Mouse (Mus musculus): ENCODE data around the gene Slit3. TPM values are rescaled to one million over a fixed set of nuclear protein-coding genes. Genes with fewer than 3 reads are reported as not detected.

The Slit3 gene
- polyA plus RNA-seq, 1 experiment: 6.6 TPM

- 80% methylated on average over 7 of the region's 7 CpGs for WGBS
- Histone ChIP-seq H3K4me3 (ENCODE audit: low read depth, low read length) (no peak overlapping the region), H3K27me3 (ENCODE audit: control insufficient read depth, insufficient read depth, low read length) (no peaks in the 10 kb centered on the region), H3K27ac (ENCODE audit: insufficient read depth, low read depth, low read length) (no peak overlapping the region), H3K36me3 (ENCODE audit: control insufficient read depth, insufficient read depth, low read length) (no peaks in the 10 kb centered on the region), H3K4me1 (ENCODE audit: control insufficient read depth, insufficient read depth, insufficient read length, low read length) (no peaks in the 10 kb centered on the region)
- TF ChIP-seq POLR2A (IDR thresholded peaks at IDR 0.05; ENCODE audit: low read depth, low read length) (no peak), CTCF (IDR thresholded peaks at IDR 0.05; ENCODE audit: extremely low read depth, insufficient read length, insufficient replicate concordance, low read depth, low read length) (no peak)
These were observed 268.3 kb downstream of the Slit3 start for GRCm38 (mm10) chr11:35389341-35389740.

GRCm38 (mm10) chr11:35389780-35390435 lies 268.9 kb downstream of the Slit3 start:
- no peak overlapping the region for H3K4me3 ChIP-seq (ENCODE audit: low read depth, low read length)
- WGBS: 78% methylated on average over 9 of the region's 9 CpGs
- no peak for TF ChIP-seq POLR2A (IDR thresholded peaks at IDR 0.05; ENCODE audit: low read depth, low read length)
- TF ChIP-seq CTCF (IDR thresholded peaks at IDR 0.05; ENCODE audit: extremely low read depth, insufficient read length, insufficient replicate concordance, low read depth, low read length): no peak
- no peaks in the 10 kb centered on the region for H3K4me1 ChIP-seq (ENCODE audit: control insufficient read depth, insufficient read depth, insufficient read length, low read length)
- H3K27me3 ChIP-seq (ENCODE audit: control insufficient read depth, insufficient read depth, low read length): no peaks in the 10 kb centered on the region
- H3K27ac ChIP-seq (ENCODE audit: insufficient read depth, low read depth, low read length): no peak overlapping the region
- H3K36me3 ChIP-seq (ENCODE audit: control insufficient read depth, insufficient read depth, low read length): no peaks in the 10 kb centered on the region

- WGBS: 20% methylated on average over 5 of the region's 5 CpGs
- no peaks in the 10 kb centered on the region for H3K4me1 ChIP-seq (ENCODE audit: control insufficient read depth, insufficient read depth, insufficient read length, low read length)
- no peak overlapping the region for H3K27ac ChIP-seq (ENCODE audit: insufficient read depth, low read depth, low read length)
- TF ChIP-seq CTCF (IDR thresholded peaks at IDR 0.05; ENCODE audit: extremely low read depth, insufficient read length, insufficient replicate concordance, low read depth, low read length) (no peak), POLR2A (IDR thresholded peaks at IDR 0.05; ENCODE audit: low read depth, low read length) (no peak)
- no peaks in the 10 kb centered on the region for H3K36me3 ChIP-seq (ENCODE audit: control insufficient read depth, insufficient read depth, low read length)
- H3K4me3 ChIP-seq (ENCODE audit: low read depth, low read length): no peak overlapping the region
- H3K27me3 ChIP-seq (ENCODE audit: control insufficient read depth, insufficient read depth, low read length): no peaks in the 10 kb centered on the region
These were observed 272.8 kb downstream of the Slit3 start for GRCm38 (mm10) chr11:35393815-35394214.

- no peak overlapping the region for H3K4me3 ChIP-seq (ENCODE audit: low read depth, low read length)
- no peaks in the 10 kb centered on the region for H3K36me3 ChIP-seq (ENCODE audit: control insufficient read depth, insufficient read depth, low read length)
- H3K27me3 ChIP-seq (ENCODE audit: control insufficient read depth, insufficient read depth, low read length): no peaks in the 10 kb centered on the region
- WGBS: 65% methylated on average over 8 of the region's 8 CpGs
- TF ChIP-seq POLR2A (IDR thresholded peaks at IDR 0.05; ENCODE audit: low read depth, low read length) (no peak), CTCF (IDR thresholded peaks at IDR 0.05; ENCODE audit: extremely low read depth, insufficient read length, insufficient replicate concordance, low read depth, low read length) (no peak)
- no peak overlapping the region for H3K27ac ChIP-seq (ENCODE audit: insufficient read depth, low read depth, low read length)
- no peaks in the 10 kb centered on the region for H3K4me1 ChIP-seq (ENCODE audit: control insufficient read depth, insufficient read depth, insufficient read length, low read length)
These were observed 274.4 kb downstream of the Slit3 start for GRCm38 (mm10) chr11:35395376-35395775.

- H3K4me1 ChIP-seq (ENCODE audit: control insufficient read depth, insufficient read depth, insufficient read length, low read length): no peaks in the 10 kb centered on the region
- 75% methylated on average over 5 of the region's 5 CpGs for WGBS
- H3K4me3 ChIP-seq (ENCODE audit: low read depth, low read length): no peak overlapping the region
- no peak for TF ChIP-seq CTCF (IDR thresholded peaks at IDR 0.05; ENCODE audit: extremely low read depth, insufficient read length, insufficient replicate concordance, low read depth, low read length)
- no peak for TF ChIP-seq POLR2A (IDR thresholded peaks at IDR 0.05; ENCODE audit: low read depth, low read length)
- no peaks in the 10 kb centered on the region for H3K36me3 ChIP-seq (ENCODE audit: control insufficient read depth, insufficient read depth, low read length)
- H3K27ac ChIP-seq (ENCODE audit: insufficient read depth, low read depth, low read length): no peak overlapping the region
- H3K27me3 ChIP-seq (ENCODE audit: control insufficient read depth, insufficient read depth, low read length): no peaks in the 10 kb centered on the region
These were observed 277.3 kb downstream of the Slit3 start for GRCm38 (mm10) chr11:35398353-35398752.

- H3K4me3 ChIP-seq (ENCODE audit: low read depth, low read length): no peak overlapping the region
- TF ChIP-seq POLR2A (IDR thresholded peaks at IDR 0.05; ENCODE audit: low read depth, low read length) (no peak), CTCF (IDR thresholded peaks at IDR 0.05; ENCODE audit: extremely low read depth, insufficient read length, insufficient replicate concordance, low read depth, low read length) (no peak)
- H3K4me1 ChIP-seq (ENCODE audit: control insufficient read depth, insufficient read depth, insufficient read length, low read length): no peaks in the 10 kb centered on the region
- WGBS: 68% methylated on average over 9 of the region's 9 CpGs
- H3K36me3 ChIP-seq (ENCODE audit: control insufficient read depth, insufficient read depth, low read length): no peaks in the 10 kb centered on the region
- H3K27ac ChIP-seq (ENCODE audit: insufficient read depth, low read depth, low read length): no peak overlapping the region
- no peaks in the 10 kb centered on the region for H3K27me3 ChIP-seq (ENCODE audit: control insufficient read depth, insufficient read depth, low read length)
These were observed 282.5 kb downstream of the Slit3 start for GRCm38 (mm10) chr11:35403516-35403915.

GRCm38 (mm10) chr11:35406045-35406444 lies 285.0 kb downstream of the Slit3 start:
- Histone ChIP-seq H3K36me3 (ENCODE audit: control insufficient read depth, insufficient read depth, low read length) (no peaks in the 10 kb centered on the region), H3K27me3 (ENCODE audit: control insufficient read depth, insufficient read depth, low read length) (no peaks in the 10 kb centered on the region), H3K4me3 (ENCODE audit: low read depth, low read length) (no peak overlapping the region), H3K27ac (ENCODE audit: insufficient read depth, low read depth, low read length) (no peak overlapping the region), H3K4me1 (ENCODE audit: control insufficient read depth, insufficient read depth, insufficient read length, low read length) (no peaks in the 10 kb centered on the region)
- WGBS: 52% methylated on average over 3 of the region's 3 CpGs
- no peak for TF ChIP-seq POLR2A (IDR thresholded peaks at IDR 0.05; ENCODE audit: low read depth, low read length)
- no peak for TF ChIP-seq CTCF (IDR thresholded peaks at IDR 0.05; ENCODE audit: extremely low read depth, insufficient read length, insufficient replicate concordance, low read depth, low read length)
